Mouse (Mus musculus) limb, embryonic 12.5 days (tissue): ENCODE results near the gene Fpr-rs6. TPM values are rescaled to one million over a fixed set of nuclear protein-coding genes. Genes with fewer than 3 reads are reported as not detected.

ENCODE experiments used
- ATAC-seq: fragments of 200-750 bp; cut with Nextera tagmentation; 2 replicates; pipeline ENCODE4 v1.8.0; 2017; ENCODE audit warnings: low read depth, moderate TSS enrichment; ENCODE audit not compliant: insufficient number of reproducible peaks, insufficient read depth, low FRiP score, low TSS enrichment
- H3K27ac ChIP-seq: fragments of 300-500 bp; sonication (generic); 2 replicates; pipeline ENCODE4 v1.5.1; 2016; ENCODE audit warnings: mild to moderate bottlenecking, moderate library complexity
- H3K27me3 ChIP-seq: fragments of 300-500 bp; sonication (generic); 2 replicates; pipeline ENCODE4 v1.6.1; 2016; ENCODE audit warnings: mild to moderate bottlenecking, moderate library complexity
- H3K36me3 ChIP-seq: fragments of 300-500 bp; sonication (generic); 2 replicates; pipeline ENCODE4 v1.6.1; 2016; ENCODE audit warnings: mild to moderate bottlenecking, moderate library complexity
- H3K4me1 ChIP-seq: fragments of 300-500 bp; sonication (generic); replicated peaks from 2 replicates; pipeline ENCODE4 v1.6.1; 2016
- H3K4me2 ChIP-seq: fragments of 300-500 bp; sonication (generic); 2 replicates; pipeline ENCODE4 v1.6.1; 2016; ENCODE audit warnings: mild to moderate bottlenecking, moderate library complexity
- H3K4me3 ChIP-seq: fragments of 300-500 bp; sonication (generic); replicated peaks from 2 replicates; pipeline ENCODE4 v1.5.1; 2016; ENCODE audit warnings: mild to moderate bottlenecking
- H3K9ac ChIP-seq: fragments of 300-500 bp; sonication (generic); replicated peaks from 2 replicates; pipeline ENCODE4 v1.6.1; 2016; ENCODE audit warnings: mild to moderate bottlenecking, moderate library complexity
- H3K9me3 ChIP-seq: fragments of 300-500 bp; sonication (generic); 2 replicates; pipeline ENCODE4 v1.6.1; 2016; ENCODE audit warnings: mild to moderate bottlenecking, moderate library complexity
- polyA plus RNA-seq: library from polyadenylated mRNA; unstranded; fragments of >200 nt; fragmentation: Nextera tagmentation; extraction: Ambion mirVana; gene quantifications from 2 replicates; pipeline ENCODE4 v1.2.1, GENCODE M21; 2016

Fpr-rs6 gene
- not detected in 2 replicates for polyA plus RNA-seq

DNA sequence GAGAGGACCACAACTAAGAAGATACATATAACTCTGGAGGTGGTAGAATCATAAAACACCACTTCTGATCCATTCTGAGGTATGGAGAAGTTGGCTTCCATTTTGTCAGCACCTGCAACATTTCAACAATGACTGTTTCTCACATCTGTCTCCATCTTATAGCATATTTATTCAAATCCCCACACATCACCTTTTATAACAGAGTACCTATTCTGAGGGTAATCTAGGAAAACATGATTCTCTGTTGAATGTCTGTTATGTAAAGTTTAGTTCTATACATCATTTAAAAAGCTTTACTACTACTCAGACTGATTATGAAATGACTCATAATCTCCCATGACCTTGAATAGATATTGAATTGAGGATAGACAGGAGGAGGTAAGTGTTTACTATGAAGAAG lies at the start of gene Fpr-rs6:
Gene Fpr-rs6 (minus strand): TSS at position 101 of the 400 bp plus-strand sequence.
- Histone ChIP-seq H3K9me3 (peaks cover 12% of the 10 kb centered on the region), H3K27ac (no peak within 1 kb of the TSS), H3K4me1 (no peaks in the 10 kb centered on the region), H3K4me2 (no peak within 1 kb of the TSS), H3K27me3 (no peaks in the 10 kb centered on the region), H3K9ac (no peak within 1 kb of the TSS), H3K36me3 (no peaks in the 10 kb centered on the region), H3K4me3 (no peak within 1 kb of the TSS)
- no peak for ATAC-seq

Other genes with a start within 250 kb of the Fpr-rs6 start
- not detected in 2 replicates for gene Vmn2r104, start 134.8 kb downstream of the Fpr-rs6 start, polyA plus RNA-seq
- gene Fpr-rs7, start 68.9 kb downstream of the Fpr-rs6 start, polyA plus RNA-seq = not detected in 2 replicates
- gene Vmn2r105, start 52.0 kb upstream of the Fpr-rs6 start, polyA plus RNA-seq = not detected in 2 replicates
- not detected in 2 replicates for gene Vmn2r106, start 102.5 kb upstream of the Fpr-rs6 start, polyA plus RNA-seq
- gene Vmn2r107, start 162.1 kb upstream of the Fpr-rs6 start, polyA plus RNA-seq = not detected in 2 replicates
- not detected in 2 replicates for gene Vmn1r224, start 231.0 kb upstream of the Fpr-rs6 start, polyA plus RNA-seq